Mouse (Mus musculus) thymus, adult 2 months (tissue): Measurements from ENCODE around the gene Swi5.

Experiments used
- CTCF ChIP-seq: fragments of 200-500 bp; IDR thresholded peaks from 2 replicates; pipeline ENCODE4 v1.5.1; 2012; ENCODE audit warnings: mild to moderate bottlenecking, control low read depth, low read length, moderate library complexity, borderline replicate concordance; ENCODE audit not compliant: control insufficient read depth, poor library complexity, insufficient read depth; ENCODE audit errors: extremely low read depth
- POLR2A ChIP-seq: fragments of 200-500 bp; IDR thresholded peaks from 2 replicates; pipeline ENCODE4 v1.6.1; 2012; ENCODE audit warnings: mild to moderate bottlenecking, low read length, control low read depth, moderate library complexity; ENCODE audit not compliant: control insufficient read depth, poor library complexity, insufficient read depth; ENCODE audit errors: extremely low read depth

DNA sequence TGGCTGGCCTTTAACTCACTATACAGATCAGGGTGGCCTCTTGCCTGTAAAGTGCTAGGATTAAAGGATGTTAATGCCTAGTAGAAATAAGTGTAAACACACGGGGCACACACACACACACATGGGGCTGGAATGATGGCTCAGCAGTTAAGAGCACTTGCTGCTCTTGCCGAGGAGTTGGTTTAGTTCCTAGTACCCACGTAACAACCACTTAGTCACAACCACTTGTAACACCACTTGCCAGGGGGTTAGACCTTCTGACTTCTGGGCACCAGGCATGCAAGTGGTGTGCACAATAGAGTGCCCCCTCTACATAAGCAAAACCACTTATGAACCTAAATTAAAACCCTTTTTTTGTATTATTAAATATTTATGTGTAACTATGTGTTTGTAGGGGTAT is 3.9 kb downstream of the Swi5 start:
- no peak for TF ChIP-seq CTCF
- no peak for TF ChIP-seq POLR2A
